Mouse (Mus musculus): ENCODE results near the gene Prkra. TPM values are rescaled to one million over a fixed set of nuclear protein-coding genes. Genes with fewer than 3 reads are reported as not detected.
A peak's percentile ranks its signal among the peaks of the same experiment; 100 is the strongest.

Gene Prkra
- total and polyA plus RNA-seq, 3 experiments = 18.8 to 21.5 TPM; not detected in 1

DNA sequence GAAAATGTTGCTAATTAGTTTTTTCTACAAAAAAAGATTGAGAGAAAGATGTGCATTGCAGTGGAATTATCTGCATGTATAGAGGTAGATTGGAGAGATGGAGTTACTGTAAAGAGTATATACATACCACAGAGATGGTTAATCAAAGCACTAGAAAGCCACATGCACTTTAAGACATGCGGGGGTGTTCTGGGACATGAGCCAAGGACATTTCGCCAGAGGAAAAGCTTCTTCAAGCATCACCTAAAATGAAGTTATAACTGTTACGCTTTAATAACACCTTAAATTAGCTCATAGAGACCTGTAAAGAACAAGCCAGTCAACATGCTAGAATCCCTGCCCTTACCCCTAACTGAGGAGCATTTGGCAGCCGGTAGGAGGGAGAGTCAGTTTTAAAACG, 19.4 kb upstream of the Prkra start:
- Histone ChIP-seq H3K27ac (ENCODE audit: control insufficient read depth, low read depth, low read length) (no peak overlapping the region), H3K79me2 (ENCODE audit: control insufficient read depth, insufficient read depth, low read length, poor library complexity) (no peaks in the 10 kb centered on the region), H3K9ac (ENCODE audit: control insufficient read depth, low read depth, low read length, poor library complexity, severe bottlenecking) (no peak overlapping the region), H3K9me3 (replicated peaks; ENCODE audit: insufficient read depth, low read length) (no peaks in the 10 kb centered on the region), H3K36me3 (ENCODE audit: control insufficient read depth in 1 of 2, insufficient read depth in 2 of 2, low read length in 2 of 2) (peaks cover 2 to 7% of the 10 kb centered on the region in 2 experiments; a peak in 2 of 4 replicates), H3K4me1 (ENCODE audit: control insufficient read depth in 1 of 2, insufficient read depth in 2 of 2, low read length in 2 of 2) (peaks cover 2 to 3% of the 10 kb centered on the region in 2 experiments; a peak in 2 of 4 replicates), H3K27me3 (ENCODE audit: control insufficient read depth in 1 of 2, insufficient read depth in 2 of 2, low read length in 2 of 2) (no peaks in the 10 kb centered on the region), H3K4me3 (ENCODE audit: control insufficient read depth in 1 of 2, insufficient read depth in 1 of 2, low read depth in 2 of 2, low read length in 2 of 2) (no peak overlapping the region)
- TF ChIP-seq SMC3 (IDR thresholded peaks at IDR 0.05; ENCODE audit: low read depth, low read length) (no peak), RCOR1 (IDR thresholded peaks at IDR 0.05; ENCODE audit: low read depth, low read length) (peak; percentile 46; the same call in 1 of the 2 replicates), MAZ (IDR thresholded peaks at IDR 0.05; ENCODE audit: low read depth, low read length) (no peak), MEF2A (IDR thresholded peaks at IDR 0.05; ENCODE audit: extremely low read depth, insufficient replicate concordance, low read depth, low read length, poor library complexity, severe bottlenecking) (no peak), TBP (IDR thresholded peaks at IDR 0.05; ENCODE audit: low read depth, low read length) (no peak), KAT2A (conservative IDR thresholded peaks at IDR 0.05; ENCODE audit: low read depth, low read length) (no peak)
- DNase-seq (ENCODE audit: low read depth, low spot score) = no peak

- Histone ChIP-seq H3K36me3 (ENCODE audit: control insufficient read depth in 1 of 2, insufficient read depth in 2 of 2, low read length in 2 of 2) (0 out of 4 replicates have a peak, but pooled peaks cover 0 to 2% of the 10 kb centered on the region in 2 experiments), H3K27me3 (ENCODE audit: control insufficient read depth in 1 of 2, insufficient read depth in 2 of 2, low read length in 2 of 2) (no peaks in the 10 kb centered on the region), H3K79me2 (ENCODE audit: control insufficient read depth, insufficient read depth, low read length, poor library complexity) (no peaks in the 10 kb centered on the region), H3K4me1 (ENCODE audit: control insufficient read depth in 1 of 2, insufficient read depth in 2 of 2, low read length in 2 of 2) (no peaks in the 10 kb centered on the region), H3K27ac (ENCODE audit: control insufficient read depth, low read depth, low read length) (no peak overlapping the region), H3K9ac (ENCODE audit: control insufficient read depth, low read depth, low read length, poor library complexity, severe bottlenecking) (no peak overlapping the region), H3K9me3 (replicated peaks; ENCODE audit: insufficient read depth, low read length) (no peaks in the 10 kb centered on the region), H3K4me3 (ENCODE audit: control insufficient read depth in 1 of 2, insufficient read depth in 1 of 2, low read depth in 2 of 2, low read length in 2 of 2) (no peak overlapping the region)
- DNase-seq (ENCODE audit: low read depth, low spot score) = no peak
- TF ChIP-seq MEF2A (IDR thresholded peaks at IDR 0.05; ENCODE audit: extremely low read depth, insufficient replicate concordance, low read depth, low read length, poor library complexity, severe bottlenecking) (no peak), ZC3H11A (IDR thresholded peaks at IDR 0.05; ENCODE audit: low read depth, low read length) (no peak), CHD2 (IDR thresholded peaks at IDR 0.05; ENCODE audit: low read length) (no peak), NELFE (IDR thresholded peaks at IDR 0.05; ENCODE audit: low read depth, low read length) (no peak), RAD21 (IDR thresholded peaks at IDR 0.05; ENCODE audit: low read depth, low read length) (no peak), ZMIZ1 (IDR thresholded peaks at IDR 0.05; ENCODE audit: low read depth, low read length) (no peak), GABPA (IDR thresholded peaks at IDR 0.05; ENCODE audit: low read depth, low read length) (no peak), JUND (IDR thresholded peaks at IDR 0.05; ENCODE audit: low read depth, low read length) (no peak), MAFK (IDR thresholded peaks at IDR 0.05; ENCODE audit: borderline replicate concordance, low read depth, low read length) (no peak), UBTF (IDR thresholded peaks at IDR 0.05; ENCODE audit: borderline replicate concordance, insufficient read depth, low read depth, low read length) (no peak)
These were observed 17.7 kb upstream of the Prkra start for GRCm38 (mm10) chr2:76665531-76665930.
